Mouse (Mus musculus) layer of hippocampus, postnatal 25 days (tissue): Measurements from ENCODE around the gene Rbp3. TPM values are rescaled to one million over a fixed set of nuclear protein-coding genes. Genes with fewer than 3 reads are reported as not detected.

ENCODE experiments used
- DNase-seq, 2 experiments: peaks; one replicate each; pipeline ENCODE4 v3.0.0; 2022; ENCODE audit warnings: mixed read lengths in 2 of 2, low spot score in 1 of 2; ENCODE audit errors: extremely low spot score in 1 of 2
- total RNA-seq, 2 experiments: library from RNA; stranded (reverse); gene quantifications; 2 replicates each; pipeline ENCODE4 v1.2.3; 2021

Rbp3 gene
- total RNA-seq = not detected

- DNase-seq = no peak
These were observed at the start of gene Rbp3 for GRCm38 (mm10) chr14:33953761-33954160. Rbp3 (plus strand) TSS chr14:33954003.

- no peak for DNase-seq
These were observed 49.0 kb upstream of the Rbp3 start for GRCm38 (mm10) chr14:33904851-33905250.

GRCm38 (mm10) chr14:33913727-33914126, 40.1 kb upstream of the Rbp3 start:
- peak in 1 of 2 experiments; percentile 62 for DNase-seq

GRCm38 (mm10) chr14:33914206-33914605, 39.6 kb upstream of the Rbp3 start:
- DNase-seq = no peak

GRCm38 (mm10) chr14:33920727-33921559, 32.9 kb upstream of the Rbp3 start:
- peak in 1 of 2 experiments; percentile 27 for DNase-seq

GRCm38 (mm10) chr14:33922771-33923167, 31.0 kb upstream of the Rbp3 start:
- DNase-seq = no peak

- DNase-seq = peak in 1 of 2 experiments; percentile 30
These were observed 30.4 kb upstream of the Rbp3 start, which contains the start of gene Gdf10 for GRCm38 (mm10) chr14:33923168-33924070. Gdf10 (plus strand) TSS chr14:33923587.

GRCm38 (mm10) chr14:33931853-33932252, 21.9 kb upstream of the Rbp3 start:
- no peak for DNase-seq

GRCm38 (mm10) chr14:33932935-33933703, 20.7 kb upstream of the Rbp3 start:
- peak; percentile 72 to 90 for DNase-seq

GRCm38 (mm10) chr14:33933778-33934317, 20.0 kb upstream of the Rbp3 start:
- DNase-seq = peak; percentile 46 to 83

- peak; percentile 73 to 86 for DNase-seq
These were observed 14.7 kb upstream of the Rbp3 start for GRCm38 (mm10) chr14:33939117-33939516.

GRCm38 (mm10) chr14:33940739-33941138, 13.1 kb upstream of the Rbp3 start, which contains the start of gene Gdf2:
Gdf2 (plus strand) TSS chr14:33941039.
- DNase-seq = no peak

GRCm38 (mm10) chr14:33942222-33942621, 11.6 kb upstream of the Rbp3 start:
- DNase-seq = no peak

GRCm38 (mm10) chr14:33946125-33946524, 7.7 kb upstream of the Rbp3 start:
- no peak for DNase-seq

GRCm38 (mm10) chr14:33952233-33952981, 1.4 kb upstream of the Rbp3 start:
- DNase-seq = no peak

- no peak for DNase-seq
These were observed 2.3 kb downstream of the Rbp3 start for GRCm38 (mm10) chr14:33956055-33956454.

- DNase-seq = no peak
These were observed 4.4 kb downstream of the Rbp3 start for GRCm38 (mm10) chr14:33958186-33958585.

- DNase-seq = no peak
These were observed 5.0 kb downstream of the Rbp3 start for GRCm38 (mm10) chr14:33958841-33959240.

- DNase-seq = peak in 1 of 2 experiments; percentile 59
These were observed 5.5 kb downstream of the Rbp3 start for GRCm38 (mm10) chr14:33959341-33959740.
